Mouse (Mus musculus): ENCODE data around the gene Siva1. TPM values are rescaled to one million over a fixed set of nuclear protein-coding genes. Genes with fewer than 3 reads are reported as not detected.

Siva1 gene
- total RNA-seq, 1 experiment, result 301 TPM

DNA sequence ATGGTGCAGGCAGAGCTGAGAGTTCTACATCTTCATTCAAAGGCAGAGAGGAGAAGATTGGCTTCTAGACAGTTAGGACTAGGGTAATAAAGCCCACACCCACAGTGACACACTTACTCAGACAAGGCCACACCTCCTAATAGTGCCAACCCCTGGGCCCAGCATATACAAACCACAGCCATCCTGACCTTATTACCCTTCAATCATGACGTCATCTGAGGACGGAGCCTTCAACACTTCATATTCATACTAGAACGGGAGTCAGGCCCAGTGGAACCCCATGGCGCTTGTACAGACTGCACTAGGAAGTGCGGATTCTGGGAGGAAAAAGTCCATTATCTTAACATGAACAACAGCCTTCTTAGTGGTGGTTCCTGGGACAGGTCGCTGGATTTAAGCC lies 1.4 kb upstream of the Siva1 start:
- Histone ChIP-seq H3K36me3 (ENCODE audit: control insufficient read depth, insufficient read depth, low read length, poor library complexity, severe bottlenecking) (peaks cover 14% of the 10 kb centered on the region), H3K4me3 (ENCODE audit: insufficient read depth in 1 of 2, low read depth in 1 of 2, low read length in 2 of 2, poor library complexity in 1 of 2, severe bottlenecking in 1 of 2) (no peak overlapping the region), H3K9me3 (ENCODE audit: control insufficient read depth, insufficient read depth, low read depth, low read length) (no peaks in the 10 kb centered on the region), H3K4me1 (ENCODE audit: control insufficient read depth in 2 of 2, insufficient read depth in 2 of 2, low read length in 2 of 2, poor library complexity in 1 of 2) (peaks cover 0 to 10% of the 10 kb centered on the region in 2 experiments; a peak in 2 of 4 replicates), H3K27ac (ENCODE audit: insufficient read depth, low read depth, low read length, poor library complexity, severe bottlenecking) (no peak overlapping the region), H3K9ac (ENCODE audit: insufficient read depth, low read depth, low read length, poor library complexity, severe bottlenecking) (no peak overlapping the region)
- DNase-seq (ENCODE audit: low read depth, low spot score), result no peak
- no peak for TF ChIP-seq MAFK (IDR thresholded peaks at IDR 0.05; ENCODE audit: insufficient read depth, low read depth, low read length)
- TF ChIP-seq HCFC1 (IDR thresholded peaks at IDR 0.05; ENCODE audit: borderline replicate concordance, insufficient read depth, low read length), result no peak
- no peak for TF ChIP-seq CHD2 (IDR thresholded peaks at IDR 0.05; ENCODE audit: low read depth, low read length)
- TF ChIP-seq ZNF384 (IDR thresholded peaks at IDR 0.05; ENCODE audit: low read depth, low read length), result no peak
- no peak for TF ChIP-seq ZC3H11A (IDR thresholded peaks at IDR 0.05; ENCODE audit: borderline replicate concordance, low read depth, low read length)
- in situ Hi-C loops (cut with MboI; ENCODE audit: low sequenced_read_pairs in 2 of 2, unreplicated experiment in 2 of 2), result no loop called here

DNA sequence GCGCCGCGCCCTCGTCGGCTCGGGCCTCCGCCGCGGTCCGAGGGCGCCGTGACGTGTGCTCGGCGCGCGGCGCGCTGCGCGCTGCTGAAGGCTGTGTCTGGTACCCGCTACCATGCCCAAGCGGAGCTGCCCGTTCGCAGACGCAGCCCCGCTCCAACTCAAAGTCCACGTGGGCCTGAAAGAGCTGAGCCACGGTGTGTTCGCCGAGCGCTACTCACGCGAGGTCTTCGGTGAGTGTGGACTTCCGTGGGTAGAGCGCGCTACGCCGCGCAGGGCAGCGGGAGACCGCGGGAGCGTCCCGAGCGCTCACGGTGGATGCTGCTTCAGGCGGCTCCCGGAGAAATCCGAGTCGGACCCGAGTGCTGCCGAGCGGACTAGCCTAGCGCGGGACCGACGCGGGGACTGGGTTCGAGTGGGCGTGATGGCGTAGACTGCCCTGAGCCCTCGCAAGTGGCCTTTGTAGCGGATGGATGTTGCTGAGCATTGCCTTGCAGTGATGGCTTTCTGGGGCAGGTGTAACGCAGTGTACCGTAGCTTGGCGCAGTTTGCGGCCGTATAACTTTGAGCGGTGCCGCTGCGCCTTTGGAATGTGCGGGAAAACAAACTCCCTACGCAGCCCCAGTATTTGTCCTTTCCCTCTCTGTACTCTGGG lies 502 bp downstream of the Siva1 start:
- no peak for DNase-seq (ENCODE audit: low read depth, low spot score)
- no peaks in the 10 kb centered on the region for H3K9me3 ChIP-seq (ENCODE audit: control insufficient read depth, insufficient read depth, low read depth, low read length)
- peak overlapping the region; percentile 81 to 83 for H3K4me3 ChIP-seq (ENCODE audit: insufficient read depth in 1 of 2, low read depth in 1 of 2, low read length in 2 of 2, poor library complexity in 1 of 2, severe bottlenecking in 1 of 2)
- in situ Hi-C loops (cut with MboI; ENCODE audit: low sequenced_read_pairs in 2 of 2, unreplicated experiment in 2 of 2), result no loop called here
- peak overlapping the region; percentile 92 for H3K9ac ChIP-seq (ENCODE audit: insufficient read depth, low read depth, low read length, poor library complexity, severe bottlenecking)
- H3K4me1 ChIP-seq (ENCODE audit: control insufficient read depth in 2 of 2, insufficient read depth in 2 of 2, low read length in 2 of 2, poor library complexity in 1 of 2), result peaks cover 0 to 13% of the 10 kb centered on the region in 2 experiments; a peak in 2 of 4 replicates
- peaks cover 29% of the 10 kb centered on the region for H3K36me3 ChIP-seq (ENCODE audit: control insufficient read depth, insufficient read depth, low read length, poor library complexity, severe bottlenecking)
- peak overlapping the region; percentile 58 for H3K27ac ChIP-seq (ENCODE audit: insufficient read depth, low read depth, low read length, poor library complexity, severe bottlenecking)
- TF ChIP-seq HCFC1 (IDR thresholded peaks at IDR 0.05; ENCODE audit: borderline replicate concordance, insufficient read depth, low read length) (no peak), CHD2 (IDR thresholded peaks at IDR 0.05; ENCODE audit: low read depth, low read length) (0 out of 2 replicates have a peak, but pooled peaks have one; percentile 3)

GRCm38 (mm10) chr12:112646139-112646538 lies 1.7 kb downstream of the Siva1 start:
- H3K4me1 ChIP-seq (ENCODE audit: control insufficient read depth in 2 of 2, insufficient read depth in 2 of 2, low read length in 2 of 2, poor library complexity in 1 of 2), result peaks cover 0 to 13% of the 10 kb centered on the region in 2 experiments; a peak in 2 of 4 replicates
- peak overlapping the region; percentile 81 to 83; a peak in 3 of 4 replicates for H3K4me3 ChIP-seq (ENCODE audit: insufficient read depth in 1 of 2, low read depth in 1 of 2, low read length in 2 of 2, poor library complexity in 1 of 2, severe bottlenecking in 1 of 2)
- H3K36me3 ChIP-seq (ENCODE audit: control insufficient read depth, insufficient read depth, low read length, poor library complexity, severe bottlenecking), result peaks cover 33% of the 10 kb centered on the region
- H3K27ac ChIP-seq (ENCODE audit: insufficient read depth, low read depth, low read length, poor library complexity, severe bottlenecking), result no peak overlapping the region
- in situ Hi-C loops (cut with MboI; ENCODE audit: low sequenced_read_pairs in 2 of 2, unreplicated experiment in 2 of 2), result no loop called here
- TF ChIP-seq HCFC1 (IDR thresholded peaks at IDR 0.05; ENCODE audit: borderline replicate concordance, insufficient read depth, low read length) (no peak), ZC3H11A (IDR thresholded peaks at IDR 0.05; ENCODE audit: borderline replicate concordance, low read depth, low read length) (no peak), ZNF384 (IDR thresholded peaks at IDR 0.05; ENCODE audit: low read depth, low read length) (no peak), MAFK (IDR thresholded peaks at IDR 0.05; ENCODE audit: insufficient read depth, low read depth, low read length) (no peak)
- peak overlapping the region; percentile 92; the same call in 1 of the 2 replicates for H3K9ac ChIP-seq (ENCODE audit: insufficient read depth, low read depth, low read length, poor library complexity, severe bottlenecking)
- DNase-seq (ENCODE audit: low read depth, low spot score), result no peak
- H3K9me3 ChIP-seq (ENCODE audit: control insufficient read depth, insufficient read depth, low read depth, low read length), result no peaks in the 10 kb centered on the region

- Histone ChIP-seq H3K9me3 (ENCODE audit: control insufficient read depth, insufficient read depth, low read depth, low read length) (no peaks in the 10 kb centered on the region), H3K4me3 (ENCODE audit: insufficient read depth in 1 of 2, low read depth in 1 of 2, low read length in 2 of 2, poor library complexity in 1 of 2, severe bottlenecking in 1 of 2) (no peak overlapping the region), H3K36me3 (ENCODE audit: control insufficient read depth, insufficient read depth, low read length, poor library complexity, severe bottlenecking) (peaks cover 37% of the 10 kb centered on the region), H3K4me1 (ENCODE audit: control insufficient read depth in 2 of 2, insufficient read depth in 2 of 2, low read length in 2 of 2, poor library complexity in 1 of 2) (peaks cover 0 to 13% of the 10 kb centered on the region in 2 experiments; a peak in 2 of 4 replicates), H3K9ac (ENCODE audit: insufficient read depth, low read depth, low read length, poor library complexity, severe bottlenecking) (no peak overlapping the region), H3K27ac (ENCODE audit: insufficient read depth, low read depth, low read length, poor library complexity, severe bottlenecking) (no peak overlapping the region)
- TF ChIP-seq HCFC1 (IDR thresholded peaks at IDR 0.05; ENCODE audit: borderline replicate concordance, insufficient read depth, low read length) (no peak), ZC3H11A (IDR thresholded peaks at IDR 0.05; ENCODE audit: borderline replicate concordance, low read depth, low read length) (no peak), MAFK (IDR thresholded peaks at IDR 0.05; ENCODE audit: insufficient read depth, low read depth, low read length) (no peak), CHD2 (IDR thresholded peaks at IDR 0.05; ENCODE audit: low read depth, low read length) (no peak), ZNF384 (IDR thresholded peaks at IDR 0.05; ENCODE audit: low read depth, low read length) (no peak)
- no peak for DNase-seq (ENCODE audit: low read depth, low spot score)
- in situ Hi-C loops (cut with MboI; ENCODE audit: low sequenced_read_pairs in 2 of 2, unreplicated experiment in 2 of 2), result no loop called here
These were observed 3.6 kb downstream of the Siva1 start for GRCm38 (mm10) chr12:112648081-112648480.
